Mouse (Mus musculus): ENCODE measurements at regions not wholly inside any gene's neighbourhood (a gene's known extent, or its start where the extent isn't known, plus 50 kb on each side); places are given as distances from the start of the nearest gene placed in this dataset.
A peak's percentile ranks its signal among the peaks of the same experiment; 100 is the strongest.

DNA sequence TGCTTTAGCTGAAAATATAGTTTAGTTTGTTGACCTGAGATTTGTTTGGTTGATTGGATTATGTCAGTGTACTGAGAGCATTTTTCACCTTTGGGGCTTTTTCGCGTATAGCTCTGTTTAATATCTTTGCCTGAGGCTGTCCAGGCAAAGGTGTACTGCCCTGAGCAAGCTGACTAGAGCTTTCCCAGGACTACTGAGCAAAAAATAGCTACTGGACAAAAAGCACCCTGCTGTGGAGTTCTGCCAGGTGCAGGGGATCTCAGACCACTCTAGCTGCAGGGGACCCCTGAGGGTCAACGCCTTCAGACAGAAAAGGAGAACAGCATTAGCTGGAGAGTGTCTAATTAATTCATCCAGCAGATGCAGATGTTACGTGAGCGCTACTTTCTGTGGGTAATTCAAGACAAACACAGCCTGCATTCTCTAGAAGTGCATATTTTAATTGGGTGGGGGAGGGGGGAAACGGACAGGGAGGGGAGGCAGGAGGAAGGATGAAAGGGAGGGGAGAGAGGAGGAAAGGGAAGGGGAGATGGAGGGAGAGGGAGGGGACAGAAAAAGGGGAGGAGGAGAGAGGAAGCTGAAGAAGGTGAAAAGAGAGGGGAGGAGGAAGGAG is 61.7 kb downstream of the Thnsl1 start:
- no peak for DNase-seq (ENCODE audit: low read depth, low spot score)

GRCm38 (mm10) chr2:21269989-21270846 is 64.7 kb downstream of the Thnsl1 start:
- no peak for DNase-seq (ENCODE audit: low read depth, low spot score)

- DNase-seq (ENCODE audit: low read depth, low spot score): no peak
These were observed 67.9 kb downstream of the Thnsl1 start for GRCm38 (mm10) chr2:21273416-21273815.

GRCm38 (mm10) chr2:21275315-21275714 is 69.8 kb downstream of the Thnsl1 start:
- DNase-seq (ENCODE audit: low read depth, low spot score): no peak

GRCm38 (mm10) chr2:21280794-21281420 is 75.4 kb downstream of the Thnsl1 start:
- peak; percentile 49 for DNase-seq (ENCODE audit: low read depth, low spot score)

DNA sequence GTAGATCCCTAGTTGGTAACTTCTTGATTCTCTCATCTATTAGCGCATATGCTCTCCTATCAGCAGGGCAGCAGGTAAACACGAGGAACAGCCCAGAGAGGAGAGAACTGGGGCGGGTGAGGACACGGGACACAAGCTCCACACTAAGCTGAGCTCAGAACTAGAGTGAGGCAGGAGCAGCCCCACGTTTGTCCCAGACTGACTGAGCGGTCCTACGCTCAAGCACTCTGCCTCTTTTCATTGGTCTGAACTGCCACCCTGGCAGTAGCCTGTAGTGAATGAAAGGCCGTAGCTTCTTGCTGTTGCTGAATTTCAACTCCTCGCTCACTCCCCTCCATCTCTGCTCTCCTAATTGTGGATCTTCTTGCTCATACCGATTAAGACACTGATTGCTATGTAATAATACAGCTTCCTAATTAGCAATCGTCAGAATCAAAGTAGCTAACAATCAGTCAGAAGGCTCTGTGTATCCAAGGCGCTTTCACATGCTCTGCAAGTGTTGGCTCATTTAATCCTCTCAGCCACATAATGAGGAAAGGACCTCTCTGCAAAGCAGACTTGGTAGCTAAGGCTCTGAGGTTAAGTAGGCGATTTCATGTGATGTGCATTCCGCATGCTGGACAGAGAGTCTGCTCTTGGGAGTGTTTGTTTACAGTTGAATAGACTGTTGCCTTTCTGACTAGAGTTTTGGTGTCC is 77.1 kb downstream of the Thnsl1 start:
- DNase-seq (ENCODE audit: low read depth, low spot score): no peak

GRCm38 (mm10) chr2:21284881-21285280 is 79.4 kb downstream of the Thnsl1 start:
- DNase-seq (ENCODE audit: low read depth, low spot score): no peak

- DNase-seq (ENCODE audit: low read depth, low spot score): no peak
These were observed 79.6 kb upstream of the Gpr158 start for GRCm38 (mm10) chr2:21287786-21288185.

DNA sequence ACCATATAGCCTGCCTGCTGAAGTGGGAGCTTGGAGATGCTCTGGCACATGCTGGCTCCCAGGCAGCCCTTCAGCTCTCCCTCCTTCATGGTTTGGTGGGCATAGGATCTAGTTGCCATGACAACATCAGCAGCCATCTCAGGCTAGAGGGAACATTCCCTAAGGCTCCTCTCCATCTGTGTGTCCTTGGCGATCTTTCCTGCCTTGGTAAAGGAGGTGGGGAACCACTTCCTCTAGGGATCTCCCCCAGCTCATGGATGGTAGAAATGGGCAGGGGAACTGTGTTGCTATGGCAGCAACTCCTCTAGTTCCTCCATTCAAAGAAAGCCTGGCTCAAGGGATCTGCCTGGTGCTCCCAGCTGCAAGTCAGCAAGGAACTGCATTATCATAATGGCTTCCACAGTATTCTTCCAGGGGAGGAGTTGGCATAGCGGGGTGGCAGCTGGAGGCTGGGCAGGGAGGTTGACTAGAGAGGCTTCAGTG is 74.6 kb upstream of the Gpr158 start:
- no peak for DNase-seq (ENCODE audit: low read depth, low spot score)

DNA sequence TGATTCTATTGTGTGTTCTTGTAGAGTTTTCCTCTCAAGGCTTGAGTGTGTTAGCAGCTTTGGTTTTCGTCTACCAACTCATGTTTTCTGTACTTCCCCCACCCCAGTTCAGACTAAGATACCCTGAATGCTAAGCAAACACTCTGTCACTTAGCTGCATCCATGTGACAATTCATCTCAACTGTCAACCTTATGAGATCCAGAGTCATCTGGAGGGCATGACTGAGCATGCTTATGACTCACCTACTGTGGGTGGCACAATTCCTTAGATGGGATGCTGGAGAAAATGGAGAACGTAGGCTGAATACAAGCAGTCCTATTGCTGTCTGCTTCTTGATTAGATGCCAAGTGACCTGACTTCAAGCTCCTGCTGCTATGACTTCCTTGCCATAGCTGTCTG is 73.3 kb upstream of the Gpr158 start:
- DNase-seq (ENCODE audit: low read depth, low spot score): no peak

- DNase-seq (ENCODE audit: low read depth, low spot score): no peak
These were observed 67.7 kb upstream of the Gpr158 start for GRCm38 (mm10) chr2:21299681-21300080.

All from retina, postnatal 7 days (tissue).